Mouse (Mus musculus): Measurements from ENCODE around the gene Styxl1. TPM values are rescaled to one million over a fixed set of nuclear protein-coding genes. Genes with fewer than 3 reads are reported as not detected.
A peak's percentile ranks its signal among the peaks of the same experiment; 100 is the strongest.

Gene Styxl1
- total and polyA plus RNA-seq, 2 experiments from 2014 or later: 0.42 TPM; not detected in 1

GRCm38 (mm10) chr5:135736544-135736943, 41.6 kb downstream of the Styxl1 start:
- 93% methylated on average over 16 of the region's 16 CpGs for whole genome bisulfite sequencing
- Histone ChIP-seq H3K27me3 (ENCODE audit: control insufficient read depth, insufficient read depth, low read length) (no peaks in the 10 kb centered on the region), H3K36me3 (replicated peaks; ENCODE audit: control insufficient read depth, insufficient read depth, low read length) (peaks cover 68% of the 10 kb centered on the region)

GRCm38 (mm10) chr5:135735741-135736140, 42.4 kb downstream of the Styxl1 start:
- H3K36me3 ChIP-seq (replicated peaks; ENCODE audit: control insufficient read depth, insufficient read depth, low read length): peaks cover 70% of the 10 kb centered on the region
- ATAC-seq (ENCODE audit: insufficient read depth, low read depth): no peak
- no peak for DNase-seq (ENCODE audit: low spot score)
- H3K9ac ChIP-seq (replicated peaks; ENCODE audit: low read depth, low read length): no peak overlapping the region
- no peaks in the 10 kb centered on the region for H3K4me1 ChIP-seq (ENCODE audit: control insufficient read depth, insufficient read depth)
- H3K27ac ChIP-seq (ENCODE audit: low read depth): no peak overlapping the region
- WGBS: 82% methylated on average over 13 of the region's 13 CpGs
- H3K4me2 ChIP-seq (ENCODE audit: low read depth, low read length): no peak overlapping the region
- no peak overlapping the region for H3K4me3 ChIP-seq (ENCODE audit: low read depth, low read length)
- TF ChIP-seq EP300 (IDR thresholded peaks at IDR 0.05; ENCODE audit: low read depth) (no peak), CTCF (IDR thresholded peaks at IDR 0.05; ENCODE audit: low read depth) (no peak)
- H3K9me3 ChIP-seq (replicated peaks; ENCODE audit: control insufficient read depth, low read length): no peaks in the 10 kb centered on the region
- H3K27me3 ChIP-seq (ENCODE audit: control insufficient read depth, insufficient read depth, low read length): no peaks in the 10 kb centered on the region

More at GRCm38 (mm10) chr5:135736544-135736943, 41.6 kb downstream of the Styxl1 start:
- no peak overlapping the region for H3K9ac ChIP-seq (replicated peaks; ENCODE audit: low read depth, low read length)
- no peaks in the 10 kb centered on the region for H3K4me1 ChIP-seq (ENCODE audit: control insufficient read depth, insufficient read depth)
- DNase-seq (ENCODE audit: low spot score): no peak
- H3K9me3 ChIP-seq (replicated peaks; ENCODE audit: control insufficient read depth, low read length): no peaks in the 10 kb centered on the region
- H3K4me3 ChIP-seq (ENCODE audit: low read depth, low read length): no peak overlapping the region
- no peak overlapping the region for H3K4me2 ChIP-seq (ENCODE audit: low read depth, low read length)
- TF ChIP-seq EP300 (IDR thresholded peaks at IDR 0.05; ENCODE audit: low read depth): no peak
- no peak for TF ChIP-seq CTCF (IDR thresholded peaks at IDR 0.05; ENCODE audit: low read depth)
- no peak overlapping the region for H3K27ac ChIP-seq (ENCODE audit: low read depth)
- 0 out of 2 replicates have a peak, but pooled peaks have one; percentile 6 for ATAC-seq (ENCODE audit: insufficient read depth, low read depth)

DNA sequence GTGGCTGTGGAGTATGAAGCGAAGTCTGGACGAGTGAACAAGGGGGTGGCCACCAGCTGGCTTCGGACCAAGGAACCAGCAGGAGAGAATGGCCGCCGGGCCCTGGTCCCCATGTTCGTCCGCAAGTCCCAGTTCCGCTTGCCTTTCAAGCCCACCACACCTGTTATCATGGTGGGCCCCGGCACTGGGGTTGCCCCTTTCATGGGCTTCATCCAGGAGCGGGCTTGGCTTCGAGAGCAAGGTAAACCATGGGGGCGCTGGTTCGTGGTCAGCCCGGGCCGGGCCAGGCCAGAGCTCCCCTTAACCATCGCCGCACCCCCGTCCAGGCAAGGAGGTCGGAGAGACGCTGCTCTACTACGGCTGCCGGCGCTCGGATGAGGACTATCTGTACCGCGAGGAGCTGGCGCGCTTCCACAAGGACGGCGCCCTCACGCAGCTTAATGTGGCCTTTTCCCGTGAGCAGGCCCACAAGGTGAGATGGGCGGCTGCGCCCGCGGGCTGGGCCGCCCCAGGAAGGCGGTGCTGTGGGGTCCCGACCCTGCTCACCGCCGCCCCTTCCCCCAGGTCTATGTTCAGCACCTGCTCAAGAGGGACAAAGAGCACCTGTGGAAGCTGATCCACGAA, 44.0 kb downstream of the Styxl1 start:
- Histone ChIP-seq H3K27ac (ENCODE audit: low read depth) (no peak overlapping the region), H3K27me3 (ENCODE audit: control insufficient read depth, insufficient read depth, low read length) (no peaks in the 10 kb centered on the region), H3K4me1 (ENCODE audit: control insufficient read depth, insufficient read depth) (no peaks in the 10 kb centered on the region), H3K4me2 (ENCODE audit: low read depth, low read length) (no peak overlapping the region), H3K9me3 (replicated peaks; ENCODE audit: control insufficient read depth, low read length) (no peaks in the 10 kb centered on the region), H3K36me3 (replicated peaks; ENCODE audit: control insufficient read depth, insufficient read depth, low read length) (peaks cover 77% of the 10 kb centered on the region), H3K9ac (replicated peaks; ENCODE audit: low read depth, low read length) (no peak overlapping the region), H3K4me3 (ENCODE audit: low read depth, low read length) (no peak overlapping the region)
- DNase-seq (ENCODE audit: low spot score) (no peak), ATAC-seq (ENCODE audit: insufficient read depth, low read depth) (no peak)
- WGBS: 90% methylated on average over 42 of the region's 42 CpGs
- TF ChIP-seq EP300 (IDR thresholded peaks at IDR 0.05; ENCODE audit: low read depth): no peak
- TF ChIP-seq CTCF (IDR thresholded peaks at IDR 0.05; ENCODE audit: low read depth): no peak

DNA sequence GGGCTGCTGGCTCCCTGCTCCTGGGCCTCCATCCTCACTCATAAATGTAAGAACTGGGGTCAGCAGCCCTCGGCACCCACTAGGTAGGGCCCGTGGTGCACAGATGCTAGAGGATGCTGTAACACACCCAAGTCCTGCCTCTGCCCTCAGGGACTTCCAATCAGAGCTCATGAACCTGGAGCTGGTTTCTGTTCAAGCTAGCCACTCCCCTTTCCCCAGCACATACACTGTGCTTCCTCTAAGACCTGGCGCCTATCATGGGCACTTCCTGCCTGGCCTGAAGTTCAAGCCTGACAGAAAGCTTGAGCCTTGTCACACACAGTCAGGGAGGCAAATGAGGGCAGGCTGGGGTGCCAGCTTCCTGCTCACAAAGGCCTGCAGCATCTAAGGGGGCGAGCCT, 45.1 kb downstream of the Styxl1 start:
- no peak overlapping the region for H3K9ac ChIP-seq (replicated peaks; ENCODE audit: low read depth, low read length)
- DNase-seq (ENCODE audit: low spot score): no peak
- no peaks in the 10 kb centered on the region for H3K27me3 ChIP-seq (ENCODE audit: control insufficient read depth, insufficient read depth, low read length)
- H3K36me3 ChIP-seq (replicated peaks; ENCODE audit: control insufficient read depth, insufficient read depth, low read length): peaks cover 87% of the 10 kb centered on the region
- H3K4me2 ChIP-seq (ENCODE audit: low read depth, low read length): no peak overlapping the region
- no peaks in the 10 kb centered on the region for H3K4me1 ChIP-seq (ENCODE audit: control insufficient read depth, insufficient read depth)
- ATAC-seq (ENCODE audit: insufficient read depth, low read depth): no peak
- H3K9me3 ChIP-seq (replicated peaks; ENCODE audit: control insufficient read depth, low read length): no peaks in the 10 kb centered on the region
- H3K4me3 ChIP-seq (ENCODE audit: low read depth, low read length): no peak overlapping the region
- H3K27ac ChIP-seq (ENCODE audit: low read depth): no peak overlapping the region
- 85% methylated on average over 4 of the region's 4 CpGs for WGBS
- TF ChIP-seq EP300 (IDR thresholded peaks at IDR 0.05; ENCODE audit: low read depth) (no peak), CTCF (IDR thresholded peaks at IDR 0.05; ENCODE audit: low read depth) (no peak)

DNA sequence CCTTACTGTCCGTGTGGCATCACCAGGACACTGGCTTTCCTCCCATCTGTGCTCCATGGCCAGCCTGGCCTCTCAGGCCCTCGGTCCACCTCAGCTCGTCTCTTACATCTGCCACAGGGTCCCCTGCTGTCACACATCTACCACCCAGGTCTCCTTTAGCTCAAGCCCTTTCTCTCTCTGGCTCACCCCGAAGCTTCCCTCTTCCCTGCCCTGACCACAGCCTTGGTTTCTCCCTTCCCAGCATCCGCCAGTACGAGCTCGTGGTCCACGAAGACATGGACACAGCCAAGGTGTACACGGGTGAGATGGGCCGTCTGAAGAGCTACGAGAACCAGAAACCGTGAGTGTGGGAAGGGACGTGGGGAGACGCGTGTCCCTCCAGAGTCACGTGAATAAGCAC, 46.9 kb downstream of the Styxl1 start:
- 91% methylated on average over 16 of the region's 16 CpGs for WGBS

GRCm38 (mm10) chr5:135730916-135731315, 47.3 kb downstream of the Styxl1 start:
- H3K4me2 ChIP-seq (ENCODE audit: low read depth, low read length): no peak overlapping the region
- no peak for ATAC-seq (ENCODE audit: insufficient read depth, low read depth)
- WGBS: 89% methylated on average over 10 of the region's 10 CpGs

More for the DNA sequence above, 46.9 kb downstream of the Styxl1 start:
- Histone ChIP-seq H3K4me3 (ENCODE audit: low read depth, low read length) (no peak overlapping the region), H3K4me1 (ENCODE audit: control insufficient read depth, insufficient read depth) (peaks cover 15% of the 10 kb centered on the region), H3K27me3 (ENCODE audit: control insufficient read depth, insufficient read depth, low read length) (no peaks in the 10 kb centered on the region), H3K9ac (replicated peaks; ENCODE audit: low read depth, low read length) (no peak overlapping the region), H3K27ac (ENCODE audit: low read depth) (no peak overlapping the region), H3K36me3 (replicated peaks; ENCODE audit: control insufficient read depth, insufficient read depth, low read length) (peaks cover 81% of the 10 kb centered on the region), H3K4me2 (ENCODE audit: low read depth, low read length) (no peak overlapping the region), H3K9me3 (replicated peaks; ENCODE audit: control insufficient read depth, low read length) (no peaks in the 10 kb centered on the region)
- TF ChIP-seq EP300 (IDR thresholded peaks at IDR 0.05; ENCODE audit: low read depth): no peak
- TF ChIP-seq CTCF (IDR thresholded peaks at IDR 0.05; ENCODE audit: low read depth): no peak
- DNase-seq (ENCODE audit: low spot score): no peak
- no peak for ATAC-seq (ENCODE audit: insufficient read depth, low read depth)

More at GRCm38 (mm10) chr5:135730916-135731315, 47.3 kb downstream of the Styxl1 start:
- no peak overlapping the region for H3K4me3 ChIP-seq (ENCODE audit: low read depth, low read length)
- no peak for DNase-seq (ENCODE audit: low spot score)
- no peak overlapping the region for H3K27ac ChIP-seq (ENCODE audit: low read depth)
- H3K36me3 ChIP-seq (replicated peaks; ENCODE audit: control insufficient read depth, insufficient read depth, low read length): peaks cover 77% of the 10 kb centered on the region
- H3K4me1 ChIP-seq (ENCODE audit: control insufficient read depth, insufficient read depth): peaks cover 20% of the 10 kb centered on the region
- TF ChIP-seq CTCF (IDR thresholded peaks at IDR 0.05; ENCODE audit: low read depth): no peak
- TF ChIP-seq EP300 (IDR thresholded peaks at IDR 0.05; ENCODE audit: low read depth): no peak
- no peak overlapping the region for H3K9ac ChIP-seq (replicated peaks; ENCODE audit: low read depth, low read length)
- H3K27me3 ChIP-seq (ENCODE audit: control insufficient read depth, insufficient read depth, low read length): no peaks in the 10 kb centered on the region
- no peaks in the 10 kb centered on the region for H3K9me3 ChIP-seq (replicated peaks; ENCODE audit: control insufficient read depth, low read length)

All from heart, postnatal 0 days (tissue).